Mouse (Mus musculus) liver, embryonic 14.5 days (tissue): ENCODE results near the gene Ctsd.
A peak's percentile ranks its signal among the peaks of the same experiment; 100 is the strongest.

Source experiments
- CTCF ChIP-seq: IDR thresholded peaks from 2 replicates; pipeline ENCODE4 v1.5.1; 2016; ENCODE audit warnings: antibody characterized with exemption, low read depth, control low read depth
- EP300 ChIP-seq: IDR thresholded peaks from 2 replicates; pipeline ENCODE4 v1.6.1; 2016; ENCODE audit warnings: antibody characterized with exemption, low read depth

- peak; percentile 72 for TF ChIP-seq CTCF
- no peak for TF ChIP-seq EP300
Observed at GRCm38 (mm10) chr7:142428213-142428612, 40.4 kb upstream of the Ctsd start.
